Mouse (Mus musculus) kidney, adult 2 months (tissue): Measurements from ENCODE around the gene Ppm1l.

Source experiments
- CTCF ChIP-seq: fragments of 200-500 bp; conservative IDR thresholded peaks from 2 replicates; pipeline ENCODE4 v1.5.1; 2011; ENCODE audit warnings: low read depth, mild to moderate bottlenecking, control low read depth, low read length, moderate library complexity, mixed read lengths; ENCODE audit not compliant: insufficient read depth, insufficient read length
- POLR2A ChIP-seq: fragments of 200-500 bp; IDR thresholded peaks from one replicate; pipeline ENCODE4 v1.6.1; 2011; ENCODE audit warnings: low read depth, low read length, control low read depth

GRCm38 (mm10) chr3:69469463-69470141, 152.9 kb downstream of the Ppm1l start:
- no peak for TF ChIP-seq CTCF
- no peak for TF ChIP-seq POLR2A
